Mouse (Mus musculus): ENCODE measurements at regions not wholly inside any gene's neighbourhood (a gene's known extent, or its start where the extent isn't known, plus 50 kb on each side); places are given as distances from the start of the nearest gene placed in this dataset.

GRCm38 (mm10) chr4:26404266-26404665 lies 57.6 kb upstream of the Manea start:
- no peak for TF ChIP-seq CTCF (IDR thresholded peaks at IDR 0.05; ENCODE audit: low read depth)
- TF ChIP-seq EP300 (IDR thresholded peaks at IDR 0.05; ENCODE audit: low read depth), result no peak

Data from liver, embryonic 14.5 days (tissue).